Mouse (Mus musculus) activated CD4-positive, CD25-positive, alpha-beta regulatory T cell, adult 9 weeks (primary cell): ENCODE data around the gene 1700047I17Rik2. TPM values are rescaled to one million over a fixed set of nuclear protein-coding genes. Genes with fewer than 3 reads are reported as not detected.

ENCODE experiments used
- polyA plus RNA-seq: library from polyadenylated mRNA; unstranded; fragments of 100-300 nt; shearing (Covaris generic); gene quantifications from one replicate; pipeline ENCODE4 v1.2.1, GENCODE M21; 2017

The 1700047I17Rik2 gene
- polyA plus RNA-seq, result not detected

GRCm38 (mm10) chr12:55199306-55199705 is at the start of gene 1700047I17Rik2:
Gene 1700047I17Rik2, plus strand, starts transcription at chr12:55199592.

GRCm38 (mm10) chr12:55154559-55155448 is 44.6 kb upstream of the 1700047I17Rik2 start, which contains the start of gene Srp54b:
Gene Srp54b, plus strand, starts transcription at chr12:55155104.

GRCm38 (mm10) chr12:55229626-55230519 is 30.5 kb downstream of the 1700047I17Rik2 start, which contains the start of gene Srp54c:
Gene Srp54c, plus strand, starts transcription at chr12:55230168.

Other genes starting within 250 kb of the 1700047I17Rik2 start
- gene Gm20403, start 213.1 kb upstream of the 1700047I17Rik2 start, polyA plus RNA-seq, result not detected
- gene Baz1a, start 185.2 kb upstream of the 1700047I17Rik2 start, polyA plus RNA-seq, result 16.3 TPM
- gene 2700097O09Rik, start 119.5 kb upstream of the 1700047I17Rik2 start, polyA plus RNA-seq, result 19.3 TPM
- 156 TPM for gene Srp54a, start 119.3 kb upstream of the 1700047I17Rik2 start, polyA plus RNA-seq
- gene Fam177a, start 75.1 kb upstream of the 1700047I17Rik2 start, polyA plus RNA-seq, result 17.2 TPM
- 35.6 TPM for gene Srp54b, start 44.5 kb upstream of the 1700047I17Rik2 start, polyA plus RNA-seq
- gene Srp54c, start 30.6 kb downstream of the 1700047I17Rik2 start, polyA plus RNA-seq, result 77.9 TPM
- gene 1110008L16Rik, start 100.0 kb downstream of the 1700047I17Rik2 start, polyA plus RNA-seq, result 9.6 TPM
- gene Ppp2r3c, start 103.4 kb downstream of the 1700047I17Rik2 start, polyA plus RNA-seq, result 21.9 TPM
- 315 TPM for gene Psma6, start 184.6 kb downstream of the 1700047I17Rik2 start, polyA plus RNA-seq